Mouse (Mus musculus) yolk sac, embryonic 10.5 days (tissue): ENCODE measurements at regions not wholly inside any gene's neighbourhood (a gene's known extent, or its start where the extent isn't known, plus 50 kb on each side); places are given as distances from the start of the nearest gene placed in this dataset.
"Not testable (repeated sequence)": the region's sequence is repeated elsewhere in the genome, so short reads cannot be mapped to it uniquely, and the experiment has no call there.

Experiments
- DNase-seq: peaks from one replicate; pipeline ENCODE4 v3.0.0-alpha.2; 2017; ENCODE audit warnings: low spot score

GRCm38 (mm10) chr10:96372616-96373346, 236.4 kb downstream of the Gm5426 start:
- peak; percentile 22 for DNase-seq

GRCm38 (mm10) chr10:96373481-96373880, 237.1 kb downstream of the Gm5426 start:
- DNase-seq, result no peak

- DNase-seq, result no peak
Measured at GRCm38 (mm10) chr10:96374293-96375069, 238.1 kb downstream of the Gm5426 start.

- DNase-seq, result no peak
Measured at GRCm38 (mm10) chr10:96375070-96375447, 238.7 kb downstream of the Gm5426 start.

- no peak for DNase-seq
Measured at GRCm38 (mm10) chr10:96377549-96377948, 239.3 kb upstream of the Btg1 start.

- DNase-seq, result no peak
Measured at GRCm38 (mm10) chr10:96379016-96379771, 237.6 kb upstream of the Btg1 start.

- DNase-seq, result no peak
Measured at GRCm38 (mm10) chr10:96381664-96382063, 235.1 kb upstream of the Btg1 start.

- DNase-seq, result no peak
Measured at GRCm38 (mm10) chr10:96391748-96392147, 225.1 kb upstream of the Btg1 start.

- DNase-seq, result no peak
Measured at GRCm38 (mm10) chr10:96392836-96393235, 224.0 kb upstream of the Btg1 start.

- DNase-seq, result no peak
Measured at GRCm38 (mm10) chr10:96394210-96394609, 222.6 kb upstream of the Btg1 start.

GRCm38 (mm10) chr10:96395017-96395416, 221.8 kb upstream of the Btg1 start:
- peak; percentile 23 for DNase-seq

- no peak for DNase-seq
Measured at GRCm38 (mm10) chr10:96397931-96398561, 218.8 kb upstream of the Btg1 start.

GRCm38 (mm10) chr10:96398562-96399288, 218.1 kb upstream of the Btg1 start:
- no peak for DNase-seq

GRCm38 (mm10) chr10:96399636-96400400, 217.0 kb upstream of the Btg1 start:
- DNase-seq, result no peak

- no peak for DNase-seq
Measured at GRCm38 (mm10) chr10:96400793-96401192, 216.0 kb upstream of the Btg1 start.

- no peak for DNase-seq
Measured at GRCm38 (mm10) chr10:96406306-96406705, 210.5 kb upstream of the Btg1 start.

GRCm38 (mm10) chr10:96407846-96408245, 209.0 kb upstream of the Btg1 start:
- DNase-seq, result no peak

- DNase-seq, result no peak
Measured at GRCm38 (mm10) chr10:96408250-96408649, 208.6 kb upstream of the Btg1 start.

GRCm38 (mm10) chr10:96410028-96410427, 206.8 kb upstream of the Btg1 start:
- DNase-seq, result no peak

GRCm38 (mm10) chr10:96414807-96415206, 202.0 kb upstream of the Btg1 start:
- DNase-seq, result no peak

GRCm38 (mm10) chr10:96421506-96421905, 195.3 kb upstream of the Btg1 start:
- not testable (repeated sequence) for DNase-seq
